Mouse (Mus musculus) small intestine, adult 2 months (tissue): ENCODE data around the gene Clybl. TPM values are rescaled to one million over a fixed set of nuclear protein-coding genes. Genes with fewer than 3 reads are reported as not detected.

Experiments used
- H3K27ac ChIP-seq: fragments of 200-500 bp; 2 replicates; pipeline ENCODE4 v1.5.1; 2012; ENCODE audit warnings: low read depth, low read length, control low read depth, inconsistent platforms; ENCODE audit not compliant: insufficient read depth
- H3K27me3 ChIP-seq: fragments of 200-500 bp; 2 replicates; pipeline ENCODE4 v1.6.1; 2012; ENCODE audit warnings: mild to moderate bottlenecking, moderate library complexity, low read length, inconsistent platforms; ENCODE audit not compliant: control insufficient read depth, insufficient read depth
- H3K36me3 ChIP-seq: fragments of 200-500 bp; 2 replicates; pipeline ENCODE4 v1.6.1; 2012; ENCODE audit warnings: mild to moderate bottlenecking, low read length, control low read depth, inconsistent platforms; ENCODE audit not compliant: control insufficient read depth, insufficient read depth
- H3K4me1 ChIP-seq: fragments of 200-500 bp; 2 replicates; pipeline ENCODE4 v1.6.1; 2012; ENCODE audit warnings: low read length, inconsistent platforms, mixed read lengths; ENCODE audit not compliant: control insufficient read depth, insufficient read depth, insufficient read length
- H3K4me3 ChIP-seq: fragments of 200-500 bp; 2 replicates; pipeline ENCODE4 v1.5.1; 2012; ENCODE audit warnings: low read depth, mild to moderate bottlenecking, control low read depth, inconsistent platforms, low read length, moderate library complexity
- CTCF ChIP-seq: fragments of 200-500 bp; IDR thresholded peaks from 2 replicates; pipeline ENCODE4 v1.5.1; 2012; ENCODE audit warnings: low read depth, mild to moderate bottlenecking, control low read depth, inconsistent platforms, low read length, moderate library complexity, mixed read lengths; ENCODE audit not compliant: insufficient replicate concordance, insufficient read length; ENCODE audit errors: extremely low read depth
- POLR2A ChIP-seq: fragments of 200-500 bp; IDR thresholded peaks from 2 replicates; pipeline ENCODE4 v1.6.1; 2012; ENCODE audit warnings: low read depth, mild to moderate bottlenecking, control low read depth, inconsistent platforms, low read length, moderate library complexity
- WGBS: fragments of 180-500 bp; shearing (Covaris S2); methylation state at CpG from one replicate; pipeline ENCODE4 v1.1.7; 2018; 5-methylcytosine and 5-hydroxymethylcytosine counted together
- polyA plus RNA-seq: library from polyadenylated mRNA; depleted of rRNA; stranded (reverse); fragments of >200 nt; gene quantifications from 2 replicates; pipeline ENCODE4 v1.2.3, GENCODE M21; 2012

The Clybl gene
- polyA plus RNA-seq, 1 experiment = 3.1 TPM

- Histone ChIP-seq H3K36me3 (no peaks in the 10 kb centered on the region), H3K27ac (no peak overlapping the region), H3K4me1 (no peaks in the 10 kb centered on the region), H3K4me3 (no peak overlapping the region), H3K27me3 (no peaks in the 10 kb centered on the region)
- WGBS = 82% methylated on average over 6 of the region's 6 CpGs
- no peak for TF ChIP-seq POLR2A
- no peak for TF ChIP-seq CTCF
These were observed 716 bp downstream of the Clybl start for GRCm38 (mm10) chr14:122182220-122182619.

GRCm38 (mm10) chr14:122183974-122184373 lies 2.5 kb downstream of the Clybl start:
- no peaks in the 10 kb centered on the region for H3K27me3 ChIP-seq
- 64% methylated on average over 11 of the region's 11 CpGs for WGBS
- H3K36me3 ChIP-seq = no peaks in the 10 kb centered on the region
- H3K4me3 ChIP-seq = no peak overlapping the region
- TF ChIP-seq POLR2A = no peak
- no peak for TF ChIP-seq CTCF
- no peak overlapping the region for H3K27ac ChIP-seq
- H3K4me1 ChIP-seq = no peaks in the 10 kb centered on the region

- no peak for TF ChIP-seq POLR2A
- TF ChIP-seq CTCF = no peak
- H3K4me3 ChIP-seq = no peak overlapping the region
- WGBS = 59% methylated on average over 5 of the region's 5 CpGs
- H3K27me3 ChIP-seq = no peaks in the 10 kb centered on the region
- no peaks in the 10 kb centered on the region for H3K36me3 ChIP-seq
- H3K27ac ChIP-seq = no peak overlapping the region
- H3K4me1 ChIP-seq = no peaks in the 10 kb centered on the region
These were observed 6.7 kb downstream of the Clybl start for GRCm38 (mm10) chr14:122188250-122188649.

GRCm38 (mm10) chr14:122189901-122190300 lies 8.4 kb downstream of the Clybl start:
- Histone ChIP-seq H3K27me3 (no peaks in the 10 kb centered on the region), H3K27ac (no peak overlapping the region), H3K4me1 (no peaks in the 10 kb centered on the region), H3K36me3 (no peaks in the 10 kb centered on the region), H3K4me3 (no peak overlapping the region)
- 83% methylated on average over 5 of the region's 5 CpGs for WGBS
- no peak for TF ChIP-seq CTCF
- TF ChIP-seq POLR2A = no peak

GRCm38 (mm10) chr14:122190527-122190926 lies 9.0 kb downstream of the Clybl start:
- no peaks in the 10 kb centered on the region for H3K36me3 ChIP-seq
- no peak overlapping the region for H3K4me3 ChIP-seq
- H3K4me1 ChIP-seq = no peaks in the 10 kb centered on the region
- 24% methylated on average over 2 of the region's 2 CpGs for WGBS
- TF ChIP-seq POLR2A (no peak), CTCF (no peak)
- H3K27me3 ChIP-seq = no peaks in the 10 kb centered on the region
- H3K27ac ChIP-seq = no peak overlapping the region

- H3K4me3 ChIP-seq = no peak overlapping the region
- 19% methylated on average over 7 of the region's 7 CpGs for whole genome bisulfite sequencing
- no peak overlapping the region for H3K27ac ChIP-seq
- no peaks in the 10 kb centered on the region for H3K36me3 ChIP-seq
- H3K4me1 ChIP-seq = no peaks in the 10 kb centered on the region
- no peaks in the 10 kb centered on the region for H3K27me3 ChIP-seq
- no peak for TF ChIP-seq POLR2A
- peak; percentile 80; the same call in 1 of the 2 replicates for TF ChIP-seq CTCF
These were observed 9.5 kb downstream of the Clybl start for GRCm38 (mm10) chr14:122190941-122191510.

- WGBS = 98% methylated on average over 8 of the region's 8 CpGs
These were observed 13.1 kb downstream of the Clybl start for GRCm38 (mm10) chr14:122194630-122195029.

GRCm38 (mm10) chr14:122196851-122197250 lies 15.3 kb downstream of the Clybl start:
- no peak for TF ChIP-seq POLR2A
- no peak for TF ChIP-seq CTCF
- WGBS = 85% methylated on average over 6 of the region's 6 CpGs
- no peak overlapping the region for H3K27ac ChIP-seq

More at GRCm38 (mm10) chr14:122194630-122195029, 13.1 kb downstream of the Clybl start:
- TF ChIP-seq CTCF = no peak
- no peak for TF ChIP-seq POLR2A
- Histone ChIP-seq H3K4me1 (no peaks in the 10 kb centered on the region), H3K4me3 (no peak overlapping the region), H3K27ac (no peak overlapping the region), H3K36me3 (no peaks in the 10 kb centered on the region), H3K27me3 (no peaks in the 10 kb centered on the region)

More at GRCm38 (mm10) chr14:122196851-122197250, 15.3 kb downstream of the Clybl start:
- no peaks in the 10 kb centered on the region for H3K27me3 ChIP-seq
- no peaks in the 10 kb centered on the region for H3K36me3 ChIP-seq
- no peak overlapping the region for H3K4me3 ChIP-seq
- no peaks in the 10 kb centered on the region for H3K4me1 ChIP-seq
